ENCODE assay signal across 28 mouse cellular contexts in the genomic region with DNA sequence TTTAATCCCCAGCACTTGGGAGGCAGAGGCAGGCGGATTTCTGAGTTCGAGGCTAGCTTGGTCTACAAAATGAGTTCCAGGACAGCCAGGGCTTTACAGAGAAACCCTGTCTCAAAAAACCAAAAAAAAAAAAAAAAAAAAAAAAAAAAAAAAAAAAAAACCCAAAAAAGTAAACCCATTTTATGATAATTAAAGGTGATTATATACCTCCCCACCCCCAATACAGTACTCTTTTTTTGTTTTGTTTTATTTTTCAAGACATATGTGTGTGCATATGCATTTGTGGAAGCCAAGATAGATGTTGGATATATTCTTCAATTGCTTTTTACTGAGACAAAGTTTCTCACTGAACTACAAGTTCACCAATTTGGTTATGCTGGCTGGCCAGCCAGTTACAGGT. TPM values are rescaled to one million over a fixed set of nuclear protein-coding genes. Genes with fewer than 3 reads are reported as not detected.
"Had no signal": no experiment of that assay in that cellular context is flagged by ENCODE, and none has a peak within 500 bp of the region (broad histone marks: within the 10 kb centered on the region; RNA-seq: fewer than 3 reads in every experiment).

No protein-coding gene starts in this region.

RNA-seq across cellular contexts. Expression of a gene that starts 9.3 kb away (rescaled TPM):
- total RNA-seq: left cerebral cortex, postnatal 10 days; left cerebral cortex, postnatal 14 days; liver, adult 2 months; megakaryocyte progenitor cell, adult 5-6 weeks; megakaryocyte, adult 5-6 weeks; megakaryocyte-erythroid progenitor cell, adult 5-6 weeks; midbrain, postnatal 0 days; monocyte, adult 5-6 weeks had no signal
- polyA plus RNA-seq: limb, embryonic 10.5 days; limb, embryonic 11.5 days; limb, embryonic 12.5 days; limb, embryonic 15.5 days; liver, adult 2 months; liver, embryonic 11.5 days; liver, embryonic 13.5 days; liver, embryonic 14.5 days; liver, embryonic 15.5 days; liver, embryonic 16.5 days; lung, embryonic 15.5 days; lung, embryonic 16.5 days; macrophage; midbrain, embryonic 10.5 days; midbrain, embryonic 13.5 days; midbrain, embryonic 14.5 days; midbrain, embryonic 15.5 days; midbrain, embryonic 16.5 days; midbrain, postnatal 0 days; neural tube, embryonic 11.5 days; neural tube, embryonic 12.5 days; neural tube, embryonic 13.5 days had no signal
